Comparison of ENCODE assay signal across 14 mouse cellular contexts in genomic region chr2:91324346-91324745, GRCm38 (mm10). TPM values are rescaled to one million over a fixed set of nuclear protein-coding genes. Genes with fewer than 3 reads are reported as not detected.
DNase-seq lines count a peak whose midpoint lies in the region; ATAC-seq and TF ChIP-seq lines count a peak whose summit lies in the region.
"Had no signal": no experiment of that assay in that cellular context is flagged by ENCODE, and none has a peak within 500 bp of the region (broad histone marks: within the 10 kb centered on the region; RNA-seq: fewer than 3 reads in every experiment).

No protein-coding gene starts in this region.

- peak overlapping the region; percentile 70 for H3K27ac ChIP-seq in kidney, embryonic 15.5 days
- no peak overlapping the region for H3K27ac ChIP-seq in kidney, adult 2 months (ENCODE audit: insufficient read depth, low read depth, low read length)
- H3K27ac ChIP-seq in forebrain, embryonic 10.5 days = peak overlapping the region; percentile 88; the same call in 1 of the 2 replicates
- H3K27ac ChIP-seq in forebrain, embryonic 16.5 days (ENCODE audit: low read length) = peak overlapping the region; percentile 79
- H3K27ac ChIP-seq in midbrain, embryonic 12.5 days (replicated peaks) = peak overlapping the region; percentile 70
- H3K27ac ChIP-seq in intestine, postnatal 0 days (ENCODE audit: low read depth, low read length) = no peak overlapping the region
- H3K27ac ChIP-seq: heart, embryonic 10.5 days; liver, embryonic 13.5 days; stomach, embryonic 15.5 days had no signal

- no peak for DNase-seq in kidney, adult 2 months
- DNase-seq in forebrain, embryonic 10.5 days (ENCODE audit: extremely low spot score, low spot score) = no peak
- no peak for DNase-seq in cerebellum, postnatal 25 days
- DNase-seq in urinary bladder, postnatal 10 days (ENCODE audit: low spot score) = no peak
- DNase-seq: adrenal gland, postnatal 10 days; liver, embryonic 13.5 days had no signal

- H3K9me3 ChIP-seq in kidney, embryonic 15.5 days (replicated peaks) = no peaks in the 10 kb centered on the region
- H3K9me3 ChIP-seq in forebrain, embryonic 10.5 days = 0 out of 2 replicates have a peak, but pooled peaks cover 3% of the 10 kb centered on the region
- no peaks in the 10 kb centered on the region for H3K9me3 ChIP-seq in forebrain, embryonic 16.5 days (ENCODE audit: control insufficient read depth, low read length)
- no peaks in the 10 kb centered on the region for H3K9me3 ChIP-seq in midbrain, embryonic 12.5 days
- H3K9me3 ChIP-seq in intestine, postnatal 0 days (ENCODE audit: control insufficient read depth) = no peaks in the 10 kb centered on the region
- H3K9me3 ChIP-seq: heart, embryonic 10.5 days; liver, embryonic 13.5 days; stomach, embryonic 15.5 days had no signal

- H3K4me2 ChIP-seq in kidney, embryonic 15.5 days = no peak overlapping the region
- H3K4me2 ChIP-seq in forebrain, embryonic 16.5 days (ENCODE audit: low read length) = no peak overlapping the region
- H3K4me2 ChIP-seq in midbrain, embryonic 12.5 days (replicated peaks) = peak overlapping the region; percentile 23; the same call in 1 of the 2 replicates
- H3K4me2 ChIP-seq in intestine, postnatal 0 days (replicated peaks; ENCODE audit: low read depth) = no peak overlapping the region
- H3K4me2 ChIP-seq: liver, embryonic 13.5 days; stomach, embryonic 15.5 days had no signal

- TF ChIP-seq POLR2A in kidney, adult 2 months (IDR thresholded peaks at IDR 0.05; ENCODE audit: low read depth, low read length) = no peak

- H3K9ac ChIP-seq in kidney, embryonic 15.5 days = no peak overlapping the region
- no peak overlapping the region for H3K9ac ChIP-seq in forebrain, embryonic 16.5 days (replicated peaks; ENCODE audit: low read depth, low read length)
- H3K9ac ChIP-seq in midbrain, embryonic 12.5 days (replicated peaks) = no peak overlapping the region
- no peak overlapping the region for H3K9ac ChIP-seq in intestine, postnatal 0 days (ENCODE audit: low read depth, low read length)
- H3K9ac ChIP-seq: liver, embryonic 13.5 days; stomach, embryonic 15.5 days had no signal

- H3K27me3 ChIP-seq in kidney, embryonic 15.5 days = no peaks in the 10 kb centered on the region
- H3K27me3 ChIP-seq in kidney, adult 2 months (replicated peaks; ENCODE audit: control insufficient read depth, insufficient read depth, low read length) = no peaks in the 10 kb centered on the region
- no peaks in the 10 kb centered on the region for H3K27me3 ChIP-seq in forebrain, embryonic 10.5 days (ENCODE audit: poor library complexity, severe bottlenecking)
- H3K27me3 ChIP-seq in forebrain, embryonic 16.5 days (replicated peaks; ENCODE audit: control insufficient read depth, insufficient read depth, low read length) = no peaks in the 10 kb centered on the region
- no peaks in the 10 kb centered on the region for H3K27me3 ChIP-seq in midbrain, embryonic 12.5 days
- H3K27me3 ChIP-seq in intestine, postnatal 0 days (replicated peaks; ENCODE audit: control insufficient read depth, insufficient read depth, low read length) = no peaks in the 10 kb centered on the region
- H3K27me3 ChIP-seq: liver, embryonic 13.5 days; Patski; stomach, embryonic 15.5 days had no signal

- no peak for ATAC-seq in kidney, embryonic 15.5 days (replicated peaks; ENCODE audit: low FRiP score)
- no peak for ATAC-seq in forebrain, embryonic 16.5 days
- ATAC-seq in midbrain, embryonic 12.5 days (ENCODE audit: low FRiP score, low read depth) = no peak
- ATAC-seq in intestine, postnatal 0 days = no peak
- ATAC-seq: CD4-positive, CD25-positive, alpha-beta regulatory T cell, adult 4 months; Patski had no signal

- no peak for TF ChIP-seq CTCF in kidney, adult 2 months (conservative IDR thresholded peaks at IDR 0.05; ENCODE audit: insufficient read depth, insufficient read length, low read depth, low read length)
- TF ChIP-seq CTCF in intestine, postnatal 0 days (IDR thresholded peaks at IDR 0.05; ENCODE audit: low read depth) = no peak

- peaks cover 40% of the 10 kb centered on the region for H3K4me1 ChIP-seq in kidney, embryonic 15.5 days
- H3K4me1 ChIP-seq in kidney, adult 2 months (ENCODE audit: control insufficient read depth, insufficient read depth, low read length) = peaks cover 7% of the 10 kb centered on the region
- peaks cover 63% of the 10 kb centered on the region for H3K4me1 ChIP-seq in forebrain, embryonic 10.5 days
- H3K4me1 ChIP-seq in forebrain, embryonic 16.5 days (replicated peaks; ENCODE audit: control insufficient read depth, insufficient read depth, low read length) = peaks cover 24% of the 10 kb centered on the region
- peaks cover 39% of the 10 kb centered on the region for H3K4me1 ChIP-seq in midbrain, embryonic 12.5 days
- H3K4me1 ChIP-seq in intestine, postnatal 0 days (replicated peaks; ENCODE audit: control insufficient read depth, insufficient read depth, low read length) = peaks cover 15% of the 10 kb centered on the region; the same call in 1 of the 2 replicates

- no peaks in the 10 kb centered on the region for H3K36me3 ChIP-seq in kidney, embryonic 15.5 days
- no peaks in the 10 kb centered on the region for H3K36me3 ChIP-seq in kidney, adult 2 months (ENCODE audit: control insufficient read depth, insufficient read depth, low read length)
- H3K36me3 ChIP-seq in forebrain, embryonic 10.5 days (replicated peaks) = peaks cover 3% of the 10 kb centered on the region; the same call in 1 of the 2 replicates
- no peaks in the 10 kb centered on the region for H3K36me3 ChIP-seq in forebrain, embryonic 16.5 days (ENCODE audit: control insufficient read depth, insufficient read depth)
- no peaks in the 10 kb centered on the region for H3K36me3 ChIP-seq in midbrain, embryonic 12.5 days
- no peaks in the 10 kb centered on the region for H3K36me3 ChIP-seq in intestine, postnatal 0 days (ENCODE audit: control insufficient read depth, insufficient read depth)
- H3K36me3 ChIP-seq: heart, embryonic 10.5 days; liver, embryonic 13.5 days; stomach, embryonic 15.5 days had no signal

- H3K4me3 ChIP-seq in kidney, embryonic 15.5 days (replicated peaks) = no peak overlapping the region
- H3K4me3 ChIP-seq in kidney, adult 2 months (ENCODE audit: insufficient read depth, low read depth, low read length) = no peak overlapping the region
- no peak overlapping the region for H3K4me3 ChIP-seq in forebrain, embryonic 10.5 days
- no peak overlapping the region for H3K4me3 ChIP-seq in forebrain, embryonic 16.5 days (replicated peaks; ENCODE audit: low read length)
- H3K4me3 ChIP-seq in midbrain, embryonic 12.5 days = no peak overlapping the region
- no peak overlapping the region for H3K4me3 ChIP-seq in intestine, postnatal 0 days (ENCODE audit: low read depth, low read length)
- H3K4me3 ChIP-seq: heart, embryonic 10.5 days; liver, embryonic 13.5 days; stomach, embryonic 15.5 days had no signal

- WGBS in kidney, embryonic 15.5 days = 76% methylated on average over 1 of the region's 1 CpGs
- 67% methylated on average over 1 of the region's 1 CpGs for WGBS in kidney, adult 2 months
- 86% methylated on average over 1 of the region's 1 CpGs for WGBS in forebrain, embryonic 10.5 days
- 25% methylated on average over 1 of the region's 1 CpGs for WGBS in forebrain, embryonic 16.5 days
- WGBS in midbrain, embryonic 12.5 days = 58% methylated on average over 1 of the region's 1 CpGs
- 89% methylated on average over 1 of the region's 1 CpGs for WGBS in intestine, postnatal 0 days

RNA-seq across cellular contexts. Expression of gene Arfgap2, which starts 59.6 kb away (rescaled TPM):
- 86.6 and 92.2 TPM in 2 replicates for polyA plus RNA-seq in kidney, embryonic 15.5 days (2015; fragmentation: Nextera tagmentation; extraction: Ambion mirVana)
- polyA plus RNA-seq in kidney, adult 2 months (2012; rRNA removed) = 32.7 and 38.4 TPM in 2 replicates
- polyA plus RNA-seq in forebrain, embryonic 10.5 days (2016; fragmentation: Nextera tagmentation; extraction: Ambion mirVana) = 97.5 and 99.0 TPM in 2 replicates
- 77.5 and 77.7 TPM in 2 replicates for polyA plus RNA-seq in forebrain, embryonic 16.5 days (2015; fragmentation: Nextera tagmentation; extraction: Ambion mirVana)
- polyA plus RNA-seq in midbrain, embryonic 12.5 days (2016; fragmentation: Nextera tagmentation; extraction: Ambion mirVana) = 88.6 and 92.2 TPM in 2 replicates
- 37.6 and 39.0 TPM in 2 replicates for polyA plus RNA-seq in intestine, postnatal 0 days (2015; fragmentation: Nextera tagmentation; extraction: Ambion mirVana)

Comparison
In these comparisons a context has a peak if more than half of its experiments do, and no peak if none do; other contexts are left out.
1. H3K27ac ChIP-seq: peak in kidney, embryonic 15.5 days (single experiment), forebrain, embryonic 10.5 days (single experiment), forebrain, embryonic 16.5 days (single experiment) and midbrain, embryonic 12.5 days (single experiment); none in kidney, adult 2 months (single experiment) and intestine, postnatal 0 days (single experiment).